Mouse (Mus musculus): ENCODE measurements around the gene Gpbp1. TPM values are rescaled to one million over a fixed set of nuclear protein-coding genes. Genes with fewer than 3 reads are reported as not detected.

The Gpbp1 gene
- polyA plus RNA-seq, 1 experiment: 188 TPM

DNA sequence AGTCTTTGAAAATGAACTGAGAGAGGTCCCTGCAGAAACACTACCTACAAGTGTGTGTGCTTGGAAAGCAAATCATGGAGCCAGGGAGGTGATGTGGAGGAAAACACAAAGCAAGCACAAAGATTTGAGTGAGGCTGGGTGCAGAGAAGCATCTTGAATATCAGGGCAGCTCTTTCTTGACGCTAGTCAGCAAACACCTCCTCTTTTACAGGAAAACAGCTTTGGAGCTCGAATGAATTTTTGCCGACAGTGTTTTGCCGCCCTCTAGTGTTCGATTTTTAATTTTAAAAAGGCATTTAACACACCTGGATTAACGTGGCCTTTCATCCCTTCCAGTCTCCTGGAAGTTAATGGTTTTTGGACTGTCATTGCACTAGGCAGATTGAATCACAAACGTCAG, 79.1 kb downstream of the Gpbp1 start:
- Histone ChIP-seq H3K27ac (ENCODE audit: insufficient read depth, low read length) (no peak overlapping the region), H3K9ac (ENCODE audit: low read depth, poor library complexity, severe bottlenecking) (no peak overlapping the region; the same call in 1 of the 2 replicates), H3K9me3 (replicated peaks; ENCODE audit: control insufficient read depth, insufficient read depth, low read length, poor library complexity, severe bottlenecking) (no peaks in the 10 kb centered on the region; the same call in 1 of the 2 replicates), H3K36me3 (ENCODE audit: control insufficient read depth, insufficient read depth, low read length, poor library complexity, severe bottlenecking) (no peaks in the 10 kb centered on the region), H3K27me3 (ENCODE audit: control insufficient read depth, insufficient read depth, low read length, poor library complexity, severe bottlenecking) (no peaks in the 10 kb centered on the region), H3K4me3 (ENCODE audit: low read depth, low read length) (no peak overlapping the region), H3K4me1 (ENCODE audit: control insufficient read depth, insufficient read depth, low read length) (no peaks in the 10 kb centered on the region)
- no peak for TF ChIP-seq EP300 (IDR thresholded peaks at IDR 0.05; ENCODE audit: insufficient read depth, low read depth, low read length)
- no peak for TF ChIP-seq CTCF (IDR thresholded peaks at IDR 0.05; ENCODE audit: low read depth, low read length)
- no peak for TF ChIP-seq POLR2A (IDR thresholded peaks at IDR 0.05; ENCODE audit: insufficient read depth, low read length)

DNA sequence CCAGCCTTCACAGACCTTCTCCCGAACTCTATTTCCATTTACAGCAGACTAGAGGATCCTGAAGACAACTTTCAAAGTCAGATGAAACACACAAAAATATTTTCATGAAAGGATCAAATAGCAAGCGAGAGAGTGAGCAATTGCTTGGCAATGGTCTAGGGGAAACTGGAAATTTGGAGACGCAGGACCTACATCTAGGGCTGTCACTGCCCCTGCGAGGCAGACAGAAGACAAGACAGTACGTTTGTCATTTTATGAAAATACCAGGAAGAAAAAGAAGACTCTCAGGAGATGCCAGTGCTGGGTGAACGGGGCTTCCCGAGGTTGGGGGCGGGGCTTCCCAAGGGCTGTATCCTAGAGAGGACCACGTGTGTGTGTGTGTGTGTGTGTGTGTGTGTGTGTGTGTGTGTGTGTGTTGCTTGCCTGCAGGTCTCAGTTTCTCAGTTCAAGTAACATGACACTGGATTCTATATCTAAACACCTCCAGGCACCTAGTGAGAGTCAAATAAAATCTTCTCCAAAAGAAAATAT, 83.0 kb downstream of the Gpbp1 start:
- no peak overlapping the region for H3K27ac ChIP-seq (ENCODE audit: insufficient read depth, low read length)
- no peak for TF ChIP-seq POLR2A (IDR thresholded peaks at IDR 0.05; ENCODE audit: insufficient read depth, low read length)
- TF ChIP-seq EP300 (IDR thresholded peaks at IDR 0.05; ENCODE audit: insufficient read depth, low read depth, low read length): no peak
- TF ChIP-seq CTCF (IDR thresholded peaks at IDR 0.05; ENCODE audit: low read depth, low read length): no peak
- H3K4me3 ChIP-seq (ENCODE audit: low read depth, low read length): no peak overlapping the region

DNA sequence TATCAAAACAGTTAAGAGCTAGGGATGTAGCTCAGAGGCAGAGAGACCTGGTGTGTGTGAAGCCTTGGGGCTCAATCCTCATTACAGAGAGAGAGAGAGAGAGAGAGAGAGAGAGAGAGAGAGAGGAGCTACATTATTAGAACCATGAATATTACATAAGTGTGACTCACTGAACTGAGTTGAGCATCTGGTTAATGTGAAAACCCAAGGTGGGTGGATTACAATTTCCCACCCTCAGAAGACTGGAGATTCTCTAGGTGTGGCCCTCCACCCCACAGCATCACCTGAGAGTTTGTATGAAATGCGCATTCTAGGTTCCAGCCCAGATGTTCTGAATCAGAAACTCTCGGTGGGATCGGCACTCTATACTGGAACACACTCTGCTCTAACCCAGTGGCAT, 84.0 kb downstream of the Gpbp1 start:
- no peaks in the 10 kb centered on the region; the same call in 1 of the 2 replicates for H3K9me3 ChIP-seq (replicated peaks; ENCODE audit: control insufficient read depth, insufficient read depth, low read length, poor library complexity, severe bottlenecking)
- TF ChIP-seq EP300 (IDR thresholded peaks at IDR 0.05; ENCODE audit: insufficient read depth, low read depth, low read length) (no peak), CTCF (IDR thresholded peaks at IDR 0.05; ENCODE audit: low read depth, low read length) (no peak)
- no peaks in the 10 kb centered on the region for H3K36me3 ChIP-seq (ENCODE audit: control insufficient read depth, insufficient read depth, low read length, poor library complexity, severe bottlenecking)
- no peak overlapping the region for H3K27ac ChIP-seq (ENCODE audit: insufficient read depth, low read length)
- no peak overlapping the region for H3K9ac ChIP-seq (ENCODE audit: low read depth, poor library complexity, severe bottlenecking)
- H3K27me3 ChIP-seq (ENCODE audit: control insufficient read depth, insufficient read depth, low read length, poor library complexity, severe bottlenecking): no peaks in the 10 kb centered on the region
- no peak overlapping the region for H3K4me3 ChIP-seq (ENCODE audit: low read depth, low read length)
- H3K4me1 ChIP-seq (ENCODE audit: control insufficient read depth, insufficient read depth, low read length): no peaks in the 10 kb centered on the region

More for the DNA sequence above, 83.0 kb downstream of the Gpbp1 start:
- Histone ChIP-seq H3K9ac (ENCODE audit: low read depth, poor library complexity, severe bottlenecking) (no peak overlapping the region), H3K27me3 (ENCODE audit: control insufficient read depth, insufficient read depth, low read length, poor library complexity, severe bottlenecking) (no peaks in the 10 kb centered on the region), H3K9me3 (replicated peaks; ENCODE audit: control insufficient read depth, insufficient read depth, low read length, poor library complexity, severe bottlenecking) (no peaks in the 10 kb centered on the region; the same call in 1 of the 2 replicates), H3K36me3 (ENCODE audit: control insufficient read depth, insufficient read depth, low read length, poor library complexity, severe bottlenecking) (no peaks in the 10 kb centered on the region), H3K4me1 (ENCODE audit: control insufficient read depth, insufficient read depth, low read length) (no peaks in the 10 kb centered on the region)

DNA sequence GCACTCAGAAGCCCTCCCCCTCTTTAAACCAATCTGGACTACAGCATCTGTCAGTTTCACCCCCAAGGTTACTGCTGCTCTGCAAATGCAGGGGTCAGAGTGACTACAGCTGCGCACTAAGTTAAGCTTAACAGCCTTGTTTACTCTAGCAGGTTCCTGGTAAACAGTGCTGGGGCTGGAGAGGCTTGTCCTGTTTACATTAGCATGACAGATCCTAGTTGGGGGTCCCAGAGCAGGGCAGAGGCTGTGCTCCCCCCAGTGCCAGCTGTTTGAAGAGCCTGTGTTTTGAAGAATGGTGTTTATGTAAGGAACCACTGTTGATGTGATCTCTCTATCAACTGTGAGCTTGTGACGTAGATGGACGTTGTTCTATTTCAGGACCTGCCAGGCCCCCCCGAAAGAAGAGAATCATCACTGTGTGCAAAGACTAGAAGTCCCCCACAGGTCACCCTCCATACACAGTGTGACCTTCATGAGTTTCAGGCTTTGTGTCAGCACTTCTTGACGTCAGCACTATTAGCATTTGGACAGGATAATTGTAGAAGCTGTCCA, 92.2 kb downstream of the Gpbp1 start:
- Histone ChIP-seq H3K27me3 (ENCODE audit: control insufficient read depth, insufficient read depth, low read length, poor library complexity, severe bottlenecking) (no peaks in the 10 kb centered on the region), H3K27ac (ENCODE audit: insufficient read depth, low read length) (no peak overlapping the region), H3K9me3 (replicated peaks; ENCODE audit: control insufficient read depth, insufficient read depth, low read length, poor library complexity, severe bottlenecking) (no peaks in the 10 kb centered on the region), H3K36me3 (ENCODE audit: control insufficient read depth, insufficient read depth, low read length, poor library complexity, severe bottlenecking) (no peaks in the 10 kb centered on the region), H3K4me3 (ENCODE audit: low read depth, low read length) (no peak overlapping the region), H3K9ac (ENCODE audit: low read depth, poor library complexity, severe bottlenecking) (no peak overlapping the region), H3K4me1 (ENCODE audit: control insufficient read depth, insufficient read depth, low read length) (peaks cover 8% of the 10 kb centered on the region)
- TF ChIP-seq POLR2A (IDR thresholded peaks at IDR 0.05; ENCODE audit: insufficient read depth, low read length) (no peak), EP300 (IDR thresholded peaks at IDR 0.05; ENCODE audit: insufficient read depth, low read depth, low read length) (no peak), CTCF (IDR thresholded peaks at IDR 0.05; ENCODE audit: low read depth, low read length) (no peak)

DNA sequence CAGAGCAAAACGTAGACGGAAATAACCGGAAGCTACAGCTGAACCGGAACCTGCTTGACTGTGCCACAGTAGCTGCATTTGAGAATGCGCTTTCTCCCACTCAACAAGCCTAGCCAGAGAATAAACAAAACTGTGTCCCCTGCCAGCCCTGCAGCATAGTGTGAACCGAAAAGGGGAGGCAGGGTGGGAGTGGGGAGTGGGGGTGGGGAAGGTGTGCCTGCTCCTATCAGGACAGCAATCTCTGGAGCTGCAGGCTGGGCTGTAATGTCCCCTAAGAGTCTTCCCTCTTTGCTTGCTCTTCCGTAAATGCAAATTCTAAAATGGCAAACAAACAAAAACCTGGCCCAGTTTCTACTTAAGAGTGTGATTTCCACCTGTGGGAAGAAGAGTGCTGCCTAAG, 92.8 kb downstream of the Gpbp1 start:
- no peaks in the 10 kb centered on the region for H3K27me3 ChIP-seq (ENCODE audit: control insufficient read depth, insufficient read depth, low read length, poor library complexity, severe bottlenecking)

GRCm38 (mm10) chr13:111395528-111395927, 94.4 kb downstream of the Gpbp1 start:
- no peaks in the 10 kb centered on the region for H3K36me3 ChIP-seq (ENCODE audit: control insufficient read depth, insufficient read depth, low read length, poor library complexity, severe bottlenecking)
- no peak overlapping the region for H3K9ac ChIP-seq (ENCODE audit: low read depth, poor library complexity, severe bottlenecking)
- TF ChIP-seq CTCF (IDR thresholded peaks at IDR 0.05; ENCODE audit: low read depth, low read length): no peak
- TF ChIP-seq POLR2A (IDR thresholded peaks at IDR 0.05; ENCODE audit: insufficient read depth, low read length): no peak
- no peak for TF ChIP-seq EP300 (IDR thresholded peaks at IDR 0.05; ENCODE audit: insufficient read depth, low read depth, low read length)
- H3K27me3 ChIP-seq (ENCODE audit: control insufficient read depth, insufficient read depth, low read length, poor library complexity, severe bottlenecking): no peaks in the 10 kb centered on the region
- H3K27ac ChIP-seq (ENCODE audit: insufficient read depth, low read length): no peak overlapping the region
- H3K9me3 ChIP-seq (replicated peaks; ENCODE audit: control insufficient read depth, insufficient read depth, low read length, poor library complexity, severe bottlenecking): no peaks in the 10 kb centered on the region
- no peak overlapping the region for H3K4me3 ChIP-seq (ENCODE audit: low read depth, low read length)
- peaks cover 8% of the 10 kb centered on the region for H3K4me1 ChIP-seq (ENCODE audit: control insufficient read depth, insufficient read depth, low read length)

More for the DNA sequence above, 92.8 kb downstream of the Gpbp1 start:
- Histone ChIP-seq H3K36me3 (ENCODE audit: control insufficient read depth, insufficient read depth, low read length, poor library complexity, severe bottlenecking) (no peaks in the 10 kb centered on the region), H3K9me3 (replicated peaks; ENCODE audit: control insufficient read depth, insufficient read depth, low read length, poor library complexity, severe bottlenecking) (no peaks in the 10 kb centered on the region), H3K27ac (ENCODE audit: insufficient read depth, low read length) (no peak overlapping the region), H3K9ac (ENCODE audit: low read depth, poor library complexity, severe bottlenecking) (no peak overlapping the region), H3K4me1 (ENCODE audit: control insufficient read depth, insufficient read depth, low read length) (peaks cover 8% of the 10 kb centered on the region), H3K4me3 (ENCODE audit: low read depth, low read length) (no peak overlapping the region)
- TF ChIP-seq EP300 (IDR thresholded peaks at IDR 0.05; ENCODE audit: insufficient read depth, low read depth, low read length) (no peak), CTCF (IDR thresholded peaks at IDR 0.05; ENCODE audit: low read depth, low read length) (no peak), POLR2A (IDR thresholded peaks at IDR 0.05; ENCODE audit: insufficient read depth, low read length) (no peak)

All from ES-Bruce4 (cell line).